Mouse (Mus musculus): ENCODE data around the gene Btbd35f17. TPM values are rescaled to one million over a fixed set of nuclear protein-coding genes. Genes with fewer than 3 reads are reported as not detected.
"Not testable (repeated sequence)": the region's sequence is repeated elsewhere in the genome, so short reads cannot be mapped to it uniquely, and the experiment has no call there.

Gene Btbd35f17
- total RNA-seq (2017): 0.23 TPM in 1 of 2 replicates, not detected in the other

- not testable (repeated sequence) for ATAC-seq (ENCODE audit: extremely low read depth, insufficient number of reproducible peaks, low FRiP score, poor library complexity, severe bottlenecking)
Observed at GRCm38 (mm10) chrX:4370336-4370735, at the start of gene Btbd35f17. Btbd35f17 (plus strand) TSS chrX:4370636.

Other genes starting within 250 kb of the Btbd35f17 start
- gene Btbd35f28, start 174.1 kb upstream of the Btbd35f17 start, total RNA-seq (2017): not detected in 2 replicates
- not detected in 2 replicates for gene Btbd35f20, start 79.4 kb upstream of the Btbd35f17 start, total RNA-seq (2017)

All from neutrophil, adult 5-6 weeks (primary cell).